In the genomic region with DNA sequence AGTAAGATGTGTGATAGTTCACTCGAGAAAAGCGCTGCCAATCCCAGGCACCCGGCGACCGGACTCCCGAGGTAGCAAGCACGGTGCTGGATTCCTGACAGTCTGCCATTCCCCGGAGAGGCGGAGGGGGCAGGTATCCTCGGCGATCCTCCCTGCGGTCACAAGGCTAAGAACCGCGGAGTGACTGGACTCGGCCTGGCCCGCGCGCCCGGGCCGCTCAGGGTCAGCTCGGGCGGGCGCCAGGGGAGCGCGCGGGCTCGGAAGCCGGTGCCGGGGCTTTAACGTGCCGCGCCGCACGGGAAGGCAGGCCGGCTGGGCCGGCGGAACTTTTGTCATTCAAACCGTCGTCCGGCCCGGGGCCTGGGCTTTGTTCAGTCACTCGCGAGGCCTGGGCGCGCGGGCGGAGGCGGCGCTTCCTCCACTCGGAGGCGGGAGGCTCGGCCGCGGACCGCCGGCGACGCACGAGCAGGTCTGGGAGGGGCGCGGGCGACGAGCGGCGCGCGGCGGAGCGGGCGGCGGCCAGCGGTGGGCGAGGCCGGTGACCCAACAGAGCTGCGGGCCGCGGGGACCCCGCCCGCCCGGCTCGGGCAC, we compare ENCODE assay signal across 8 mouse cellular contexts. TPM values are rescaled to one million over a fixed set of nuclear protein-coding genes. Genes with fewer than 3 reads are reported as not detected.
DNase-seq lines count a peak whose midpoint lies in the region; ATAC-seq lines count a peak whose summit lies in the region.

A gene (plus strand): TSS at position 23 of the 591 bp plus-strand sequence.

- peak; percentile 94 for DNase-seq in Muller cell, postnatal 12 days (ENCODE audit: inconsistent ontology term)
- peak; percentile 90 to 93 for DNase-seq in cerebellum, postnatal 10 days
- peak; percentile 54 to 65 for DNase-seq in frontal cortex, postnatal 14 days (ENCODE audit: low spot score in 2 of 2)
- DNase-seq in layer of hippocampus, postnatal 36 days = peak; percentile 79
- DNase-seq in lung, postnatal 36 days = peak; percentile 89
- peak; percentile 91 for DNase-seq in retina, postnatal 1 day
- peak; percentile 73 to 80 for DNase-seq in urinary bladder, adult 18-20 months (ENCODE audit: low spot score in 2 of 2)

- peak within 1 kb of the TSS; percentile 95 for H3K4me3 ChIP-seq in hindbrain, embryonic 12.5 days

- WGBS in hindbrain, embryonic 12.5 days = under 1% methylated on average over 66 of the region's 81 CpGs

- peak within 1 kb of the TSS; percentile 76 for H3K4me2 ChIP-seq in hindbrain, embryonic 12.5 days (replicated peaks)

- peaks cover 14% of the 10 kb centered on the region for H3K4me1 ChIP-seq in hindbrain, embryonic 12.5 days

- H3K27me3 ChIP-seq in hindbrain, embryonic 12.5 days = no peaks in the 10 kb centered on the region

- peak within 1 kb of the TSS; percentile 99 for H3K27ac ChIP-seq in hindbrain, embryonic 12.5 days

- peak; percentile 87 for ATAC-seq in hindbrain, embryonic 12.5 days (ENCODE audit: low FRiP score)

- H3K9ac ChIP-seq in hindbrain, embryonic 12.5 days = peak within 1 kb of the TSS; percentile 99

- H3K36me3 ChIP-seq in hindbrain, embryonic 12.5 days = peaks cover 10% of the 10 kb centered on the region

- H3K9me3 ChIP-seq in hindbrain, embryonic 12.5 days (replicated peaks) = no peaks in the 10 kb centered on the region

RNA-seq across cellular contexts. Expression of the gene that starts here (rescaled TPM):
- polyA plus RNA-seq in hindbrain, embryonic 12.5 days (2016; fragmentation: Nextera tagmentation; extraction: Ambion mirVana) = 60.8 and 60.9 TPM in 2 replicates
- 10 to 100 TPM; 35.7 to 36.9 TPM for total RNA-seq in layer of hippocampus, postnatal 36 days (2021)

Comparison
In these comparisons a context has a peak if more than half of its experiments do, and no peak if none do; other contexts are left out.
1. Peak in every context shown above with its lines: DNase-seq, ATAC-seq, H3K4me3 ChIP-seq and H3K27ac ChIP-seq.